Mouse (Mus musculus): ENCODE results near the gene 1700001C19Rik. TPM values are rescaled to one million over a fixed set of nuclear protein-coding genes. Genes with fewer than 3 reads are reported as not detected.
A peak's percentile ranks its signal among the peaks of the same experiment; 100 is the strongest.

Gene 1700001C19Rik
- polyA plus RNA-seq, 1 experiment, result 0.25 TPM

- Histone ChIP-seq H3K27ac (ENCODE audit: insufficient read depth, low read length) (no peak overlapping the region), H3K27me3 (ENCODE audit: control insufficient read depth, insufficient read depth, low read length) (no peaks in the 10 kb centered on the region; the same call in 1 of the 2 replicates), H3K4me3 (replicated peaks; ENCODE audit: insufficient read depth, low read depth, low read length) (no peak overlapping the region), H3K4me1 (ENCODE audit: control insufficient read depth, insufficient read depth, low read length) (no peaks in the 10 kb centered on the region)
- WGBS, result 88% methylated on average over 8 of the region's 8 CpGs
- DNase-seq, result no peak
- no peak for TF ChIP-seq POLR2A (IDR thresholded peaks at IDR 0.05; ENCODE audit: borderline replicate concordance, insufficient read depth, low read length)
- TF ChIP-seq CTCF (IDR thresholded peaks at IDR 0.05; ENCODE audit: borderline replicate concordance, insufficient read depth, low read depth, low read length), result no peak
These were observed 38.1 kb downstream of the 1700001C19Rik start for GRCm38 (mm10) chr17:47399091-47399490.

GRCm38 (mm10) chr17:47395376-47395913 lies 41.7 kb downstream of the 1700001C19Rik start:
- no peak for DNase-seq
- H3K27me3 ChIP-seq (ENCODE audit: control insufficient read depth, insufficient read depth, low read length), result no peaks in the 10 kb centered on the region; the same call in 1 of the 2 replicates
- no peak overlapping the region for H3K27ac ChIP-seq (ENCODE audit: insufficient read depth, low read length)
- 5% methylated on average over 19 of the region's 20 CpGs for WGBS
- peak overlapping the region; percentile 48 for H3K4me3 ChIP-seq (replicated peaks; ENCODE audit: insufficient read depth, low read depth, low read length)
- H3K4me1 ChIP-seq (ENCODE audit: control insufficient read depth, insufficient read depth, low read length), result no peaks in the 10 kb centered on the region
- TF ChIP-seq CTCF (IDR thresholded peaks at IDR 0.05; ENCODE audit: borderline replicate concordance, insufficient read depth, low read depth, low read length) (no peak), POLR2A (IDR thresholded peaks at IDR 0.05; ENCODE audit: borderline replicate concordance, insufficient read depth, low read length) (no peak)

- Histone ChIP-seq H3K4me3 (replicated peaks; ENCODE audit: insufficient read depth, low read depth, low read length) (peak overlapping the region; percentile 6), H3K27me3 (ENCODE audit: control insufficient read depth, insufficient read depth, low read length) (no peaks in the 10 kb centered on the region; the same call in 1 of the 2 replicates), H3K27ac (ENCODE audit: insufficient read depth, low read length) (no peak overlapping the region), H3K4me1 (ENCODE audit: control insufficient read depth, insufficient read depth, low read length) (no peaks in the 10 kb centered on the region)
- 25% methylated on average over 24 of the region's 24 CpGs for WGBS
- TF ChIP-seq POLR2A (IDR thresholded peaks at IDR 0.05; ENCODE audit: borderline replicate concordance, insufficient read depth, low read length), result no peak
- no peak for TF ChIP-seq CTCF (IDR thresholded peaks at IDR 0.05; ENCODE audit: borderline replicate concordance, insufficient read depth, low read depth, low read length)
- DNase-seq, result peak in 1 of 2 experiments; percentile 16
These were observed 42.8 kb downstream of the 1700001C19Rik start for GRCm38 (mm10) chr17:47394223-47394869.

- WGBS, result 68% methylated on average over 4 of the region's 4 CpGs
- no peak overlapping the region for H3K27ac ChIP-seq (ENCODE audit: insufficient read depth, low read length)
- H3K4me1 ChIP-seq (ENCODE audit: control insufficient read depth, insufficient read depth, low read length), result no peaks in the 10 kb centered on the region
- TF ChIP-seq CTCF (IDR thresholded peaks at IDR 0.05; ENCODE audit: borderline replicate concordance, insufficient read depth, low read depth, low read length), result peak; percentile 61
- no peak for TF ChIP-seq POLR2A (IDR thresholded peaks at IDR 0.05; ENCODE audit: borderline replicate concordance, insufficient read depth, low read length)
- peak in 1 of 2 experiments; percentile 31 for DNase-seq
- no peaks in the 10 kb centered on the region for H3K27me3 ChIP-seq (ENCODE audit: control insufficient read depth, insufficient read depth, low read length)
- no peak overlapping the region for H3K4me3 ChIP-seq (replicated peaks; ENCODE audit: insufficient read depth, low read depth, low read length)
These were observed 50.5 kb downstream of the 1700001C19Rik start for GRCm38 (mm10) chr17:47386649-47387048.

- WGBS, result 43% methylated on average over 10 of the region's 10 CpGs
- TF ChIP-seq POLR2A (IDR thresholded peaks at IDR 0.05; ENCODE audit: borderline replicate concordance, insufficient read depth, low read length) (no peak), CTCF (IDR thresholded peaks at IDR 0.05; ENCODE audit: borderline replicate concordance, insufficient read depth, low read depth, low read length) (no peak)
These were observed 52.0 kb downstream of the 1700001C19Rik start, which contains the start of gene Guca1b for GRCm38 (mm10) chr17:47385145-47385544. Guca1b (plus strand) TSS chr17:47385393.

GRCm38 (mm10) chr17:47384064-47384463 lies 53.1 kb downstream of the 1700001C19Rik start:
- no peak overlapping the region for H3K27ac ChIP-seq (ENCODE audit: insufficient read depth, low read length)
- WGBS, result 92% methylated on average over 3 of the region's 3 CpGs
- no peaks in the 10 kb centered on the region for H3K27me3 ChIP-seq (ENCODE audit: control insufficient read depth, insufficient read depth, low read length)
- no peak for TF ChIP-seq POLR2A (IDR thresholded peaks at IDR 0.05; ENCODE audit: borderline replicate concordance, insufficient read depth, low read length)
- TF ChIP-seq CTCF (IDR thresholded peaks at IDR 0.05; ENCODE audit: borderline replicate concordance, insufficient read depth, low read depth, low read length), result no peak
- no peak overlapping the region for H3K4me3 ChIP-seq (replicated peaks; ENCODE audit: insufficient read depth, low read depth, low read length)
- DNase-seq, result no peak
- H3K4me1 ChIP-seq (ENCODE audit: control insufficient read depth, insufficient read depth, low read length), result no peaks in the 10 kb centered on the region

More at GRCm38 (mm10) chr17:47385145-47385544, 52.0 kb downstream of the 1700001C19Rik start, which contains the start of gene Guca1b:
- H3K4me1 ChIP-seq (ENCODE audit: control insufficient read depth, insufficient read depth, low read length), result no peaks in the 10 kb centered on the region
- H3K27ac ChIP-seq (ENCODE audit: insufficient read depth, low read length), result no peak within 1 kb of the TSS
- H3K27me3 ChIP-seq (ENCODE audit: control insufficient read depth, insufficient read depth, low read length), result no peaks in the 10 kb centered on the region
- no peak within 1 kb of the TSS for H3K4me3 ChIP-seq (replicated peaks; ENCODE audit: insufficient read depth, low read depth, low read length)
- DNase-seq, result no peak

- WGBS, result 93% methylated on average over 4 of the region's 4 CpGs
These were observed 53.9 kb downstream of the 1700001C19Rik start for GRCm38 (mm10) chr17:47383266-47383665.

GRCm38 (mm10) chr17:47381917-47382316 lies 55.3 kb downstream of the 1700001C19Rik start:
- WGBS, result 60% methylated on average over 11 of the region's 11 CpGs
- DNase-seq, result no peak

More at GRCm38 (mm10) chr17:47383266-47383665, 53.9 kb downstream of the 1700001C19Rik start:
- Histone ChIP-seq H3K27me3 (ENCODE audit: control insufficient read depth, insufficient read depth, low read length) (no peaks in the 10 kb centered on the region), H3K4me1 (ENCODE audit: control insufficient read depth, insufficient read depth, low read length) (no peaks in the 10 kb centered on the region), H3K27ac (ENCODE audit: insufficient read depth, low read length) (no peak overlapping the region), H3K4me3 (replicated peaks; ENCODE audit: insufficient read depth, low read depth, low read length) (no peak overlapping the region)
- TF ChIP-seq POLR2A (IDR thresholded peaks at IDR 0.05; ENCODE audit: borderline replicate concordance, insufficient read depth, low read length), result no peak
- TF ChIP-seq CTCF (IDR thresholded peaks at IDR 0.05; ENCODE audit: borderline replicate concordance, insufficient read depth, low read depth, low read length), result no peak
- no peak for DNase-seq

More at GRCm38 (mm10) chr17:47381917-47382316, 55.3 kb downstream of the 1700001C19Rik start:
- TF ChIP-seq POLR2A (IDR thresholded peaks at IDR 0.05; ENCODE audit: borderline replicate concordance, insufficient read depth, low read length) (no peak), CTCF (IDR thresholded peaks at IDR 0.05; ENCODE audit: borderline replicate concordance, insufficient read depth, low read depth, low read length) (no peak)
- Histone ChIP-seq H3K27ac (ENCODE audit: insufficient read depth, low read length) (no peak overlapping the region), H3K4me3 (replicated peaks; ENCODE audit: insufficient read depth, low read depth, low read length) (no peak overlapping the region), H3K4me1 (ENCODE audit: control insufficient read depth, insufficient read depth, low read length) (no peaks in the 10 kb centered on the region), H3K27me3 (ENCODE audit: control insufficient read depth, insufficient read depth, low read length) (no peaks in the 10 kb centered on the region)
